Mouse (Mus musculus) hindbrain, embryonic 16.5 days (tissue): Measurements from ENCODE around the gene Mrpl12. TPM values are rescaled to one million over a fixed set of nuclear protein-coding genes. Genes with fewer than 3 reads are reported as not detected.

ENCODE experiments used
- ATAC-seq: fragments of 200-750 bp; cut with Nextera tagmentation; 2 replicates; pipeline ENCODE4 v1.8.0; 2017; ENCODE audit warnings: moderate TSS enrichment, moderate library complexity
- H3K27ac ChIP-seq: fragments of 300-500 bp; sonication (generic); 2 replicates; pipeline ENCODE4 v1.5.1; 2014; ENCODE audit warnings: low read depth, mild to moderate bottlenecking, control low read depth, low read length, moderate library complexity
- H3K27me3 ChIP-seq: fragments of 300-500 bp; sonication (generic); replicated peaks from 2 replicates; pipeline ENCODE4 v1.6.1; 2014; ENCODE audit warnings: low read length; ENCODE audit not compliant: control insufficient read depth, insufficient read depth
- H3K36me3 ChIP-seq: fragments of 300-500 bp; sonication (generic); 2 replicates; pipeline ENCODE4 v1.6.1; 2014; ENCODE audit warnings: mild to moderate bottlenecking, low read length, moderate library complexity, mixed read lengths; ENCODE audit not compliant: control insufficient read depth, insufficient read depth
- H3K4me1 ChIP-seq: fragments of 300-500 bp; sonication (generic); 2 replicates; pipeline ENCODE4 v1.6.1; 2014; ENCODE audit warnings: low read depth, low read length; ENCODE audit not compliant: control insufficient read depth, insufficient read depth
- H3K4me2 ChIP-seq: fragments of 300-500 bp; sonication (generic); 2 replicates; pipeline ENCODE4 v1.6.1; 2014; ENCODE audit warnings: mild to moderate bottlenecking, low read length, control low read depth, moderate library complexity
- H3K4me3 ChIP-seq: fragments of 300-500 bp; sonication (generic); 2 replicates; pipeline ENCODE4 v1.5.1; 2014; ENCODE audit warnings: mild to moderate bottlenecking, low read length, control low read depth, moderate library complexity
- H3K9ac ChIP-seq: fragments of 300-500 bp; sonication (generic); 2 replicates; pipeline ENCODE4 v1.6.1; 2014; ENCODE audit warnings: low read depth, mild to moderate bottlenecking, control low read depth, low read length, moderate library complexity
- H3K9me3 ChIP-seq: fragments of 300-500 bp; sonication (generic); 2 replicates; pipeline ENCODE4 v1.6.1; 2014; ENCODE audit warnings: mild to moderate bottlenecking, low read length, moderate library complexity; ENCODE audit not compliant: control insufficient read depth
- WGBS: fragments of 180-500 bp; shearing (Covaris S2); extraction: QIAGEN DNeasy Blood & Tissue Kit; methylation state at CpG from one replicate; pipeline ENCODE4 v1.1.7; 2014; 5-methylcytosine and 5-hydroxymethylcytosine counted together
- polyA plus RNA-seq: library from polyadenylated mRNA; unstranded; fragments of >200 nt; fragmentation: Nextera tagmentation; extraction: Ambion mirVana; gene quantifications from 2 replicates; pipeline ENCODE4 v1.2.1, GENCODE M21; 2015

Mrpl12 gene
- polyA plus RNA-seq, 1 experiment from 2014 or later = 135 TPM

DNA sequence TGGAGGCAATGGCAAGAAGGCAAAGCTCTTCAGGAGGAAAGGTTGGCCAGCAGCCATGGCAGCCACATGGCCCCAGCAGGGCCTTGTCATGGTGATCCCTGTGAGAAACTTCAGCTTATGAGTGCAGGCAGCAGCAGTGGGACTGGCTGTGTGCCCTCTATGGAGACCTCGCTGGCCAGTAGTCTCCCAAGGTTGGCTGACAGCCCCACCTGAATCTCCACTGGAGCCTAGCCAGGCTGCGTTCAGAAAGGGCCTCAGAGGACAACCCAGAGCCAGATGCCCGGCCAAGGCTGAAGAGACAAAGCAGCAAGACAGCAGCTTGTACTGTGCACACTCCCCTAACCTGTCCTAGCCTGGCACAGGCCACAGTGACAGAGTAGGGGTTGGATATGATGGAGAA lies 54.1 kb downstream of the Mrpl12 start:
- H3K27ac ChIP-seq = peak overlapping the region; percentile 72
- H3K4me2 ChIP-seq = no peak overlapping the region
- 43% methylated on average over 3 of the region's 3 CpGs for WGBS

More for the DNA sequence above, 54.1 kb downstream of the Mrpl12 start:
- Histone ChIP-seq H3K4me3 (no peak overlapping the region), H3K27me3 (no peaks in the 10 kb centered on the region), H3K36me3 (peaks cover 2% of the 10 kb centered on the region; the same call in 1 of the 2 replicates), H3K4me1 (peaks cover 21% of the 10 kb centered on the region), H3K9me3 (no peaks in the 10 kb centered on the region), H3K9ac (no peak overlapping the region)
- peak; percentile 77 for ATAC-seq

Other genes starting within 250 kb of the Mrpl12 start
- gene Actg1, start 136.1 kb upstream of the Mrpl12 start, polyA plus RNA-seq = 4,199 and 4,222 TPM in 2 replicates
- 0.66 and 1.6 TPM in 2 replicates for gene Fscn2, start 123.1 kb upstream of the Mrpl12 start, polyA plus RNA-seq
- 103 and 109 TPM in 2 replicates for gene Faap100, start 105.8 kb upstream of the Mrpl12 start, polyA plus RNA-seq
- 28.7 and 33.2 TPM in 2 replicates for gene Nploc4, start 46.9 kb upstream of the Mrpl12 start, polyA plus RNA-seq
- not detected in 2 replicates for gene Tspan10, start 42.0 kb upstream of the Mrpl12 start, polyA plus RNA-seq
- gene Pde6g, start 31.1 kb upstream of the Mrpl12 start, polyA plus RNA-seq = 0.30 TPM in 1 of 2 replicates, not detected in the other
- 10.8 and 15.8 TPM in 2 replicates for gene Oxld1, start 26.5 kb upstream of the Mrpl12 start, polyA plus RNA-seq
- 23.5 and 25.9 TPM in 2 replicates for gene Ccdc137, start 26.5 kb upstream of the Mrpl12 start, polyA plus RNA-seq
- gene Arl16, start 17.0 kb upstream of the Mrpl12 start, polyA plus RNA-seq = 60.5 and 68.1 TPM in 2 replicates
- 31.2 and 31.5 TPM in 2 replicates for gene Slc25a10, start 7.2 kb downstream of the Mrpl12 start, polyA plus RNA-seq
- 0.92 and 1.0 TPM in 2 replicates for gene Gcgr, start 46.1 kb downstream of the Mrpl12 start, polyA plus RNA-seq
- 243 and 245 TPM in 2 replicates for gene Mcrip1, start 65.1 kb downstream of the Mrpl12 start, polyA plus RNA-seq
- gene Ppp1r27, start 66.5 kb downstream of the Mrpl12 start, polyA plus RNA-seq = 0.64 TPM in 1 of 2 replicates, not detected in the other
- 252 and 298 TPM in 2 replicates for gene P4hb, start 88.6 kb downstream of the Mrpl12 start, polyA plus RNA-seq
- gene Arhgdia, start 97.0 kb downstream of the Mrpl12 start, polyA plus RNA-seq = 501 and 544 TPM in 2 replicates
- gene Alyref, start 113.8 kb downstream of the Mrpl12 start, polyA plus RNA-seq = 55.8 and 202 TPM in 2 replicates
- 194 and 203 TPM in 2 replicates for gene Anapc11, start 113.8 kb downstream of the Mrpl12 start, polyA plus RNA-seq
- 0.99 and 1.00 TPM in 2 replicates for gene Npb, start 123.9 kb downstream of the Mrpl12 start, polyA plus RNA-seq
- gene Pcyt2, start 133.3 kb downstream of the Mrpl12 start, polyA plus RNA-seq = 236 and 242 TPM in 2 replicates
- 39.4 and 41.3 TPM in 2 replicates for gene Sirt7, start 140.6 kb downstream of the Mrpl12 start, polyA plus RNA-seq
- gene Mafg, start 149.0 kb downstream of the Mrpl12 start, polyA plus RNA-seq = 25.4 and 34.6 TPM in 2 replicates
- 18.0 and 20.0 TPM in 2 replicates for gene Pycr1, start 159.2 kb downstream of the Mrpl12 start, polyA plus RNA-seq
- 1.1 and 2.4 TPM in 2 replicates for gene Myadml2, start 163.5 kb downstream of the Mrpl12 start, polyA plus RNA-seq
- 3.1 and 3.8 TPM in 2 replicates for gene Notum, start 176.6 kb downstream of the Mrpl12 start, polyA plus RNA-seq
- 146 and 151 TPM in 2 replicates for gene Aspscr1, start 188.4 kb downstream of the Mrpl12 start, polyA plus RNA-seq
- gene Cenpx, start 229.1 kb downstream of the Mrpl12 start, polyA plus RNA-seq = 106 and 107 TPM in 2 replicates
- 73.4 and 77.8 TPM in 2 replicates for gene Lrrc45, start 229.3 kb downstream of the Mrpl12 start, polyA plus RNA-seq
- gene Rac3, start 236.9 kb downstream of the Mrpl12 start, polyA plus RNA-seq = 624 and 705 TPM in 2 replicates
- gene Dcxr, start 242.7 kb downstream of the Mrpl12 start, polyA plus RNA-seq = 11.1 and 12.7 TPM in 2 replicates
- 1.3 and 2.0 TPM in 2 replicates for gene Cbr2, start 247.5 kb downstream of the Mrpl12 start, polyA plus RNA-seq